Mouse (Mus musculus): ENCODE measurements at regions not wholly inside any gene's neighbourhood (a gene's known extent, or its start where the extent isn't known, plus 50 kb on each side); places are given as distances from the start of the nearest gene placed in this dataset.

DNA sequence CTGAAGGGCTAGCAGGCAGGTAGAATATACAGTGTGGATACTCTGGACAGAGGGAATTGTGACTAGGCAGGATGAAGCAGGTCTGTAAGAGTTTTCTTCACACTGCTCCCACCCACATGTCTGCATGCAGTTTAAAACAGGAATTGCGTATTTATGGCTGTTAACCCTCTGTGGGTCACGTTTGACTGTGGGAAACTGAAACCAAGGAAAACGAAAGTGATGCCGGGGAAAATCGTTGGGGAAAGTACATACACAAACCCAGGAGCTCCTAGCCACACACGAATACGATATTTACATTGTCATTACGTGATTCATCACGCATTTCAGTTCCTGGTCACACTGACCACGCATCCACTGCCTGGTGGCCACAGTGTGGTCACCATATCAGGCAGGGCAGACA is 170.6 kb upstream of the Spdye4c start:
- TF ChIP-seq CTCF (IDR thresholded peaks at IDR 0.05; ENCODE audit: borderline replicate concordance, control insufficient read depth, extremely low read depth, insufficient read depth, low read length, poor library complexity) (no peak), POLR2A (IDR thresholded peaks at IDR 0.05; ENCODE audit: control insufficient read depth, extremely low read depth, insufficient read depth, low read length, poor library complexity) (no peak)
